Mouse (Mus musculus): ENCODE data around the gene Wdr20. TPM values are rescaled to one million over a fixed set of nuclear protein-coding genes. Genes with fewer than 3 reads are reported as not detected.

The Wdr20 gene
- polyA plus RNA-seq, 1 experiment from 2014 or later = 22.2 TPM

DNA sequence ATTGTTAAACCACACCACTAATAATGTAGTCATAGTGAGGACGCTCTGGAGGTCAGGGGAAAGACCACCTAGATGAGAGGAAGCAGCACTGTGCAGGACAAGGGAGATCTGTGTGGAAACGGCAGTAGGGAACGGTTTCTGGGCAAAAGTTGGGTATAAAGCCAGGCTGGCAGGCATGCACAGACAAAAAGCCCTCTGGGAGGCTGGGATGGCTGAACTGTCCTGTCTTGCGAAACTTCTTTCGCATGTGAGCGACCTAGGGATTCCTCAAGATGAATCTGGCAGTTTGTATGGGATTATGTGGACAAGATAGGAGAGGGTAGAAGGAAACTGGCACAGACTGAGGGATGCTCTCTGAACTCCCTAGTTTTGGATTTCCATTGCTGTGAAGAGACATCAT is 34.2 kb downstream of the Wdr20 start:
- H3K36me3 ChIP-seq (replicated peaks; ENCODE audit: control insufficient read depth, insufficient read depth, low read depth, low read length) = no peaks in the 10 kb centered on the region
- no peak overlapping the region for H3K27ac ChIP-seq (replicated peaks; ENCODE audit: low read depth, low read length)
- H3K27me3 ChIP-seq (ENCODE audit: control insufficient read depth, insufficient read depth, low read length) = no peaks in the 10 kb centered on the region
- WGBS = 96% methylated on average over 6 of the region's 6 CpGs
- no peak overlapping the region for H3K4me3 ChIP-seq (ENCODE audit: low read depth, low read length)
- no peaks in the 10 kb centered on the region for H3K9me3 ChIP-seq (replicated peaks; ENCODE audit: control insufficient read depth, low read length)
- no peak for ATAC-seq (replicated peaks; ENCODE audit: insufficient number of reproducible peaks, low FRiP score, low TSS enrichment, low read depth)
- H3K4me2 ChIP-seq (ENCODE audit: low read depth, low read length) = no peak overlapping the region
- no peaks in the 10 kb centered on the region for H3K4me1 ChIP-seq (ENCODE audit: control insufficient read depth, insufficient read depth, low read length)
- no peak for DNase-seq (ENCODE audit: low spot score)
- H3K9ac ChIP-seq (replicated peaks; ENCODE audit: low read length) = no peak overlapping the region

DNA sequence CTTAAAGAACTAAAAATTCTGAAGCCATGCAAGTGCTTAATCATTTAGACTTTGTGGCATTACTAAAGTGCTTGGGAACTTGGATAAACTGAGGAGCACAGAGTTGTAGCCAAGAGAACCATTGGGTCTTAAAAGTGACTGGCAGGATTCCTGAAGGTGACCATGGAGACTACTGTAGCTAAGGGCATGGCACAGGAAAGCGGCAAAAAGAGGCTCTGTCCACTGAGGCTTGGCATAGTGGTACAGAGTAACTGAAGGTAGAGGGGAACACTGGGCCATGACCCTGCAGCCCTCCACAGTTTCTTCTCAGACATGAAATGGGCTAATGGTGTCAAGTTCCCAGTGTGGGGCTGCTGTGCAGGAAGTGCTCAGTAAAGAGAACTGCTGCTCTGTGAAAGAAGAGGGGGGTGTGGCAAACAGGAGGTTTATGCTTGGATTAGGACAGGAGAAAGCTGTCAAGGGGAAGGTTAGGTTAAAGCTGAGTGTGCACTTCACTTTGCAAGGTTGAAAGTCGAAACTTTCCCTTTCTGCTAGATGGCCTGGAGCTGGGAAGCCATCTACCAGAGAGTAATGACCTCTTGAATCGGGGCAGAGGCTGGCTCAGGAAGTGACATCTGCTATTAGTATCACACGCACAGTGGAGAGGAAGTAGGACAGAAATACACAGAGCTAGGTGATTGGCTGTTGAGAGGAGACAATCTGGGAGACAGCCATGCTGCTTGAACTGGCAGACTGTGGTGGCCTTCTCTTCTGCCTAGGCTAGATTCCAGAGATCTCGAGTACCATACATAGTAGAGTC is 38.1 kb downstream of the Wdr20 start:
- 61% methylated on average over 5 of the region's 5 CpGs for WGBS
- Histone ChIP-seq H3K27me3 (ENCODE audit: control insufficient read depth, insufficient read depth, low read length) (no peaks in the 10 kb centered on the region), H3K4me1 (ENCODE audit: control insufficient read depth, insufficient read depth, low read length) (no peaks in the 10 kb centered on the region), H3K27ac (replicated peaks; ENCODE audit: low read depth, low read length) (no peak overlapping the region), H3K4me3 (ENCODE audit: low read depth, low read length) (no peak overlapping the region), H3K9me3 (replicated peaks; ENCODE audit: control insufficient read depth, low read length) (no peaks in the 10 kb centered on the region), H3K4me2 (ENCODE audit: low read depth, low read length) (no peak overlapping the region), H3K9ac (replicated peaks; ENCODE audit: low read length) (no peak overlapping the region), H3K36me3 (replicated peaks; ENCODE audit: control insufficient read depth, insufficient read depth, low read depth, low read length) (no peaks in the 10 kb centered on the region)
- ATAC-seq (replicated peaks; ENCODE audit: insufficient number of reproducible peaks, low FRiP score, low TSS enrichment, low read depth) (no peak), DNase-seq (ENCODE audit: low spot score) (no peak)

DNA sequence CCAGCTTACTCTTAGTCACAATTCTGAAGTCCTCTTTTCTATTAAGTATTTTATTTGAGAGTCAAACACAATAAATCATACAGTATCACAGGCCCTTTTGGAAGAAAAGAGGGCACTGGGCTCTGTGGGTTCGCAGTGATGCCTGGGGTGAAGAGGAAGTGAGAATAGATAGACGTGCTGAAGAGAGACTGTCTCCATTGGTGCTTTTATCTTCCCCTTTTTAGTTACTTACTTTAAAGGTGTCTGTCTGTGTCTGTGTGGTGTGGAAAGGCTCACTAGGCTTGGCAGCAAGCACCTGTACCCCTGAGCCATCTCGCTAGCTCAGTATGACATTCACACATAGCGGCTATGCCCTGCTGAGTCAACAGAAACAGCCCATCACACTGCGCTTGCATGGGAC is 40.1 kb downstream of the Wdr20 start:
- no peaks in the 10 kb centered on the region for H3K36me3 ChIP-seq (replicated peaks; ENCODE audit: control insufficient read depth, insufficient read depth, low read depth, low read length)
- no peak overlapping the region for H3K27ac ChIP-seq (replicated peaks; ENCODE audit: low read depth, low read length)
- H3K27me3 ChIP-seq (ENCODE audit: control insufficient read depth, insufficient read depth, low read length) = no peaks in the 10 kb centered on the region
- H3K4me2 ChIP-seq (ENCODE audit: low read depth, low read length) = no peak overlapping the region
- no peaks in the 10 kb centered on the region for H3K4me1 ChIP-seq (ENCODE audit: control insufficient read depth, insufficient read depth, low read length)
- no peak overlapping the region for H3K9ac ChIP-seq (replicated peaks; ENCODE audit: low read length)
- WGBS = 88% methylated on average over 5 of the region's 5 CpGs
- no peaks in the 10 kb centered on the region for H3K9me3 ChIP-seq (replicated peaks; ENCODE audit: control insufficient read depth, low read length)
- H3K4me3 ChIP-seq (ENCODE audit: low read depth, low read length) = no peak overlapping the region
- ATAC-seq (replicated peaks; ENCODE audit: insufficient number of reproducible peaks, low FRiP score, low TSS enrichment, low read depth) (no peak), DNase-seq (ENCODE audit: low spot score) (no peak)

DNA sequence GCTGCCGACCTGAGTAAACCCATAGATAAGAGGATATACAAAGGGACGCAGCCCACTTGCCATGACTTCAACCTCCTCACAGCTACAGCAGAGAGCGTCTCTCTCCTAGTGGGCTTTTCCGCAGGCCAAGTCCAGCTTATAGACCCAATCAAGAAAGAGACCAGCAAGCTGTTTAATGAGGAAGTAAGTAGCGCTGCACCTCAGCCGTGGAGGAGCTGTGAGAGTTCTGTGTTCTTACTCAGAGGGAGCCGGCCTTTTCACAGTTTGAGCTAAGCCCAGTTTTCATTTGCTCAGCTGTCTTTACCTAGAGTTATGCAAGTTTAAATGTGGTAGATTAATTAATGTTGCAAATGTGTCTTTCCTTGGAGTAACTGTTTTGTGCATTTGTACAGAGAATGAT is 41.6 kb downstream of the Wdr20 start:
- H3K36me3 ChIP-seq (replicated peaks; ENCODE audit: control insufficient read depth, insufficient read depth, low read depth, low read length) = no peaks in the 10 kb centered on the region
- ATAC-seq (replicated peaks; ENCODE audit: insufficient number of reproducible peaks, low FRiP score, low TSS enrichment, low read depth) (no peak), DNase-seq (ENCODE audit: low spot score) (no peak)
- WGBS = 90% methylated on average over 7 of the region's 7 CpGs
- H3K9ac ChIP-seq (replicated peaks; ENCODE audit: low read length) = no peak overlapping the region
- H3K4me2 ChIP-seq (ENCODE audit: low read depth, low read length) = no peak overlapping the region
- H3K4me3 ChIP-seq (ENCODE audit: low read depth, low read length) = no peak overlapping the region
- no peaks in the 10 kb centered on the region for H3K27me3 ChIP-seq (ENCODE audit: control insufficient read depth, insufficient read depth, low read length)
- no peak overlapping the region for H3K27ac ChIP-seq (replicated peaks; ENCODE audit: low read depth, low read length)
- H3K9me3 ChIP-seq (replicated peaks; ENCODE audit: control insufficient read depth, low read length) = no peaks in the 10 kb centered on the region
- H3K4me1 ChIP-seq (ENCODE audit: control insufficient read depth, insufficient read depth, low read length) = no peaks in the 10 kb centered on the region

DNA sequence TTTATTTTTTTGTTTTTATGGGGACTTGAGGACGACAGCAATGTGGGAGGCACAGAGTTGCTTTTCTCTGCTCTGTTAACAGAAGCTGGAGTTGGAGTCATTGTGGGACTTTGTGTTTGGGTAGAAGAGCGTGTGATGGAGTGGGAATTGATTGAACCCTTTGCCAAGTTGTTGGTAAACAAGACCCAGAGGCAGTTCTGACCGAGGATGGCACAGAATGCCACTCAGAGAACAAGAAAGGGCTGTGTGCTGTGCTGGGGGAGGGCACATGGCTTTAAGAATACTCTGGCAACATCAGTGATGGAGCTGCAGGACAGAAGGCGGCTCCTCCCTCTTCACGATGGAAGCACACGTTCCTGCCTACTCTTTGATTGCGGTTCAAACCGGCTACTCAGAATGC is 43.4 kb downstream of the Wdr20 start:
- Histone ChIP-seq H3K9me3 (replicated peaks; ENCODE audit: control insufficient read depth, low read length) (no peaks in the 10 kb centered on the region), H3K36me3 (replicated peaks; ENCODE audit: control insufficient read depth, insufficient read depth, low read depth, low read length) (0 out of 2 replicates have a peak, but pooled peaks cover 3% of the 10 kb centered on the region), H3K4me3 (ENCODE audit: low read depth, low read length) (no peak overlapping the region), H3K4me1 (ENCODE audit: control insufficient read depth, insufficient read depth, low read length) (no peaks in the 10 kb centered on the region), H3K27me3 (ENCODE audit: control insufficient read depth, insufficient read depth, low read length) (no peaks in the 10 kb centered on the region), H3K9ac (replicated peaks; ENCODE audit: low read length) (no peak overlapping the region), H3K27ac (replicated peaks; ENCODE audit: low read depth, low read length) (no peak overlapping the region), H3K4me2 (ENCODE audit: low read depth, low read length) (no peak overlapping the region)
- DNase-seq (ENCODE audit: low spot score) = no peak
- ATAC-seq (replicated peaks; ENCODE audit: insufficient number of reproducible peaks, low FRiP score, low TSS enrichment, low read depth) = no peak
- WGBS = 84% methylated on average over 8 of the region's 8 CpGs

DNA sequence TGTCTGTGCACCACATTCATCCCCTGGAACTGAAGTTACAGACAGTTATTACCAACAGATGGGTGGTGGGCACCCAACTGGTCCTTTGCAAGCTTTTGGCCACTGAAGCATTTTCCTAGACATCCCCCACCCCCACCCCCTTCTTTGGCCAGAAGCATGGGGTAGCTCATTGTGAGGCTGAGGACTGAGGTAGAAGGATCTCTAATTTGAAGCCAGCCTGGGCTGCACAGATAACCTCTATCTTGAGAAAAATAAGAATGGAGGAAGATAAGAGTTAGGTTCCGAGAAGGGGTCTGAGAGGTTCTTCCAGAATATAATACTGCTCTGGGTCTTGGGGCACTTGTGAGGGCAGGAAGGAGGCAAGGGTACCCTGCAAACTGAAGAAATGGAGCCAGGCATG is 44.5 kb downstream of the Wdr20 start:
- no peak overlapping the region for H3K9ac ChIP-seq (replicated peaks; ENCODE audit: low read length)
- H3K27me3 ChIP-seq (ENCODE audit: control insufficient read depth, insufficient read depth, low read length) = no peaks in the 10 kb centered on the region
- no peak for ATAC-seq (replicated peaks; ENCODE audit: insufficient number of reproducible peaks, low FRiP score, low TSS enrichment, low read depth)
- no peak overlapping the region for H3K4me3 ChIP-seq (ENCODE audit: low read depth, low read length)
- 100% methylated on average over 1 of the region's 1 CpGs for WGBS
- H3K4me1 ChIP-seq (ENCODE audit: control insufficient read depth, insufficient read depth, low read length) = no peaks in the 10 kb centered on the region
- H3K36me3 ChIP-seq (replicated peaks; ENCODE audit: control insufficient read depth, insufficient read depth, low read depth, low read length) = 0 out of 2 replicates have a peak, but pooled peaks cover 3% of the 10 kb centered on the region
- no peak for DNase-seq (ENCODE audit: low spot score)
- no peak overlapping the region for H3K4me2 ChIP-seq (ENCODE audit: low read depth, low read length)
- H3K9me3 ChIP-seq (replicated peaks; ENCODE audit: control insufficient read depth, low read length) = no peaks in the 10 kb centered on the region
- no peak overlapping the region for H3K27ac ChIP-seq (replicated peaks; ENCODE audit: low read depth, low read length)

DNA sequence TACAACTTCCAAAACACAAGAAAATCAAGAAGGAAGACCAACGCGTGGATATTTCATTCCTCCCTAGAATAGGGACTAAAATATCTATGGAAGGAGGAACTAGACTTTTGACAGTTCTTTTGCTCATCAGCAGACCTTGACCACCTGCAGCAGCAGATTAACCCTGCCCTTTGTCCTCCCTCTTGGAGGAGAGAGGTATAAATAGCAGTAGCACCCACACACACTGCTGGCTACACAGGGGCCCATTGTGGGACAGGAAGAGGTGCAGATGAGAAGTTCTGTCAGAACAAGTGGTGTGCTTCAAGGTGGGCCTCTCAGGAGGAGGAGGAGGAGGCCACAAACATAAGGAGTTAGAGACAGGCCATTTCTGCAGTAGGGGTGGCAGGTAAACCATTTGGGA is 46.5 kb downstream of the Wdr20 start:
- ATAC-seq (replicated peaks; ENCODE audit: insufficient number of reproducible peaks, low FRiP score, low TSS enrichment, low read depth) = no peak
- DNase-seq (ENCODE audit: low spot score) = no peak
- H3K36me3 ChIP-seq (replicated peaks; ENCODE audit: control insufficient read depth, insufficient read depth, low read depth, low read length) = 0 out of 2 replicates have a peak, but pooled peaks cover 3% of the 10 kb centered on the region
- H3K9ac ChIP-seq (replicated peaks; ENCODE audit: low read length) = no peak overlapping the region
- no peak overlapping the region for H3K27ac ChIP-seq (replicated peaks; ENCODE audit: low read depth, low read length)
- H3K9me3 ChIP-seq (replicated peaks; ENCODE audit: control insufficient read depth, low read length) = no peaks in the 10 kb centered on the region
- no peaks in the 10 kb centered on the region for H3K27me3 ChIP-seq (ENCODE audit: control insufficient read depth, insufficient read depth, low read length)
- no peak overlapping the region for H3K4me3 ChIP-seq (ENCODE audit: low read depth, low read length)
- H3K4me1 ChIP-seq (ENCODE audit: control insufficient read depth, insufficient read depth, low read length) = no peaks in the 10 kb centered on the region
- WGBS = 100% methylated on average over 2 of the region's 2 CpGs
- no peak overlapping the region for H3K4me2 ChIP-seq (ENCODE audit: low read depth, low read length)

GRCm38 (mm10) chr12:110786243-110786642 is 48.5 kb downstream of the Wdr20 start:
- no peak overlapping the region for H3K27ac ChIP-seq (replicated peaks; ENCODE audit: low read depth, low read length)
- H3K9me3 ChIP-seq (replicated peaks; ENCODE audit: control insufficient read depth, low read length) = no peaks in the 10 kb centered on the region
- no peak for ATAC-seq (replicated peaks; ENCODE audit: insufficient number of reproducible peaks, low FRiP score, low TSS enrichment, low read depth)
- H3K36me3 ChIP-seq (replicated peaks; ENCODE audit: control insufficient read depth, insufficient read depth, low read depth, low read length) = 0 out of 2 replicates have a peak, but pooled peaks cover 3% of the 10 kb centered on the region
- H3K4me3 ChIP-seq (ENCODE audit: low read depth, low read length) = no peak overlapping the region
- H3K4me1 ChIP-seq (ENCODE audit: control insufficient read depth, insufficient read depth, low read length) = no peaks in the 10 kb centered on the region
- H3K9ac ChIP-seq (replicated peaks; ENCODE audit: low read length) = no peak overlapping the region
- no peak for DNase-seq (ENCODE audit: low spot score)
- H3K4me2 ChIP-seq (ENCODE audit: low read depth, low read length) = no peak overlapping the region
- no peaks in the 10 kb centered on the region for H3K27me3 ChIP-seq (ENCODE audit: control insufficient read depth, insufficient read depth, low read length)
- 91% methylated on average over 4 of the region's 4 CpGs for WGBS
